Comparison of ENCODE assay signal across 21 mouse cellular contexts in the genomic region with DNA sequence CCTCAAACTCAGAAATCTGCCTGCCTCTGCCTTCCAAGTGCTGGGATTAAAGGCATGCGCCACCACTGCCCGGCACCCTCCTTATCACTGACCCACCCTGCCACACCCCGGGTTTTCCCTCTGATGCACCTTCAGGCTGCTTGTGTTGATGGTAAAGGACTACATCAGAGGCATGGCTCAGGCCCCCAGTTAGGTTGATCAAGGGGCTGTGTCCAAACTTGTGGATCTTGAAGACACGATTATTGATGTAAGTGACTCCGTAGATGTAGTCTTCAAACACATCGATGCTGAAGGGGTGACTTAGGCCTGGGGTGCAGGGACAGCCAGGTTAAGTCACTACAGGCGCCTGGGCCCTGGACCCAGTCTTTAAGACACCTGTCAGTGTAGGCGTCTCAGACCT. TPM values are rescaled to one million over a fixed set of nuclear protein-coding genes. Genes with fewer than 3 reads are reported as not detected.
"Had no signal": no experiment of that assay in that cellular context is flagged by ENCODE, and none has a peak within 500 bp of the region (broad histone marks: within the 10 kb centered on the region; RNA-seq: fewer than 3 reads in every experiment).

No protein-coding gene starts in this region.

- H3K27ac ChIP-seq: embryonic facial prominence, embryonic 10.5 days; embryonic facial prominence, embryonic 12.5 days; embryonic facial prominence, embryonic 13.5 days; embryonic facial prominence, embryonic 15.5 days; forebrain, embryonic 10.5 days; forebrain, embryonic 12.5 days; forebrain, embryonic 15.5 days; gastrocnemius, adult 2 months had no signal

- H3K4me2 ChIP-seq: embryonic facial prominence, embryonic 12.5 days; embryonic facial prominence, embryonic 13.5 days; embryonic facial prominence, embryonic 15.5 days; forebrain, embryonic 12.5 days; forebrain, embryonic 13.5 days; forebrain, embryonic 15.5 days had no signal

- DNase-seq: cerebellum, adult 9-10 months; embryo, embryonic 11 days; forebrain, postnatal 0 days; gastrocnemius, adult 2 months; gastrocnemius, postnatal 10 days; gastrocnemius, postnatal 14 days; gastrocnemius, postnatal 25 days; gastrocnemius, postnatal 36 days had no signal

- H3K4me1 ChIP-seq: embryonic facial prominence, embryonic 12.5 days; embryonic facial prominence, embryonic 13.5 days; embryonic facial prominence, embryonic 15.5 days had no signal

- H3K9ac ChIP-seq: embryonic facial prominence, embryonic 12.5 days; embryonic facial prominence, embryonic 13.5 days; embryonic facial prominence, embryonic 15.5 days; forebrain, embryonic 12.5 days; forebrain, embryonic 13.5 days; forebrain, embryonic 15.5 days; forebrain, postnatal 0 days had no signal

- ATAC-seq: forebrain, embryonic 13.5 days; forebrain, embryonic 14.5 days; forebrain, embryonic 15.5 days had no signal

- H3K9me3 ChIP-seq: embryonic facial prominence, embryonic 10.5 days; embryonic facial prominence, embryonic 12.5 days; embryonic facial prominence, embryonic 13.5 days; embryonic facial prominence, embryonic 15.5 days; forebrain, embryonic 10.5 days; forebrain, embryonic 12.5 days; forebrain, embryonic 13.5 days; forebrain, embryonic 15.5 days had no signal

- H3K4me3 ChIP-seq: embryonic facial prominence, embryonic 10.5 days; embryonic facial prominence, embryonic 12.5 days; embryonic facial prominence, embryonic 13.5 days; embryonic facial prominence, embryonic 15.5 days; erythroblast, embryonic 14.5 days; forebrain, embryonic 10.5 days; forebrain, embryonic 12.5 days; forebrain, embryonic 13.5 days; forebrain, embryonic 15.5 days; gastrocnemius, adult 2 months had no signal

- H3K27me3 ChIP-seq: forebrain, embryonic 15.5 days had no signal

RNA-seq across cellular contexts. Expression of a gene that starts 7.2 kb away (rescaled TPM):
- total RNA-seq: common myeloid progenitor, adult 5-6 weeks; granulocyte monocyte progenitor cell, adult 5-6 weeks had no signal
- polyA plus RNA-seq: erythroblast, embryonic 14.5 days had no signal

RNA-seq across cellular contexts. Expression of a gene that starts 26.7 kb away (rescaled TPM):
- total RNA-seq: common myeloid progenitor, adult 5-6 weeks had no signal

RNA-seq across cellular contexts. Expression of a gene that starts 40.0 kb away (rescaled TPM):
- total RNA-seq: common myeloid progenitor, adult 5-6 weeks had no signal
- polyA plus RNA-seq: forebrain, embryonic 11.5 days had no signal
